Mouse (Mus musculus) heart, adult 2 months (tissue): Measurements from ENCODE around the gene Akap6. TPM values are rescaled to one million over a fixed set of nuclear protein-coding genes. Genes with fewer than 3 reads are reported as not detected.

Experiments used
- DNase-seq, 2 experiments: peaks; one replicate each; pipeline ENCODE4 v3.0.0; 2021
- H3K27ac ChIP-seq: fragments of 200-600 bp; 2 replicates; pipeline ENCODE4 v1.8.1; 2022
- H3K27me3 ChIP-seq: fragments of 200-500 bp; 2 replicates; pipeline ENCODE4 v1.6.1; 2012; ENCODE audit warnings: mild to moderate bottlenecking, low read length, inconsistent platforms, mixed read lengths; ENCODE audit not compliant: control insufficient read depth, insufficient read depth
- H3K36me3 ChIP-seq: fragments of 200-500 bp; 2 replicates; pipeline ENCODE4 v1.6.1; 2012; ENCODE audit warnings: low read length, inconsistent platforms; ENCODE audit not compliant: control insufficient read depth, insufficient read depth
- H3K4me1 ChIP-seq: fragments of 200-500 bp; 2 replicates; pipeline ENCODE4 v1.6.1; 2011; ENCODE audit warnings: low read length; ENCODE audit not compliant: control insufficient read depth, insufficient read depth
- H3K4me3 ChIP-seq: fragments of 200-600 bp; 2 replicates; pipeline ENCODE4 v1.8.1; 2022
- H3K79me2 ChIP-seq: fragments of 200-500 bp; replicated peaks from 2 replicates; pipeline ENCODE4 v1.6.1; 2012; ENCODE audit warnings: mild to moderate bottlenecking, inconsistent platforms, low read length, moderate library complexity, mixed read lengths; ENCODE audit not compliant: control insufficient read depth, insufficient read depth
- H3K9ac ChIP-seq: fragments of 200-500 bp; 2 replicates; pipeline ENCODE4 v1.6.1; 2012; ENCODE audit warnings: low read depth, mild to moderate bottlenecking, control low read depth, inconsistent platforms, low read length, mixed read lengths
- CTCF ChIP-seq: fragments of 200-600 bp; IDR thresholded peaks from 2 replicates; pipeline ENCODE4 v1.8.1; 2022; ENCODE audit warnings: antibody characterized with exemption, mild to moderate bottlenecking, moderate library complexity
- EP300 ChIP-seq: fragments of 200-500 bp; IDR thresholded peaks from 2 replicates; pipeline ENCODE4 v1.6.1; 2011; ENCODE audit warnings: low read depth, low read length, control low read depth; ENCODE audit not compliant: insufficient read depth
- POLR2A ChIP-seq: fragments of 200-500 bp; IDR thresholded peaks from 2 replicates; pipeline ENCODE4 v1.6.1; 2011; ENCODE audit warnings: mild to moderate bottlenecking, low read depth, low read length, control low read depth; ENCODE audit not compliant: insufficient read depth
- WGBS: fragments of 180-500 bp; shearing (Covaris S2); methylation state at CpG from one replicate; pipeline ENCODE4 v1.1.7; 2018; 5-methylcytosine and 5-hydroxymethylcytosine counted together
- intact Hi-C: fragments of 180-260 bp; cut with DNase I; formaldehyde crosslinking; loops from one replicate; pipeline ENCODE4 v1.15.1; 2025
- polyA plus RNA-seq: library from polyadenylated mRNA; depleted of rRNA; stranded (reverse); fragments of >200 nt; gene quantifications from 2 replicates; pipeline ENCODE4 v1.2.3, GENCODE M21; 2012
- total RNA-seq, 2 experiments: library from RNA; stranded (reverse); gene quantifications; 2 replicates each; pipeline ENCODE4 v1.2.3; 2021

Akap6 gene
- total and polyA plus RNA-seq, 3 experiments: 14.1 to 100 (median 94.6) TPM

- Histone ChIP-seq H3K27ac (peak overlapping the region; percentile 62), H3K27me3 (no peaks in the 10 kb centered on the region), H3K4me3 (no peak overlapping the region), H3K36me3 (peaks cover 11% of the 10 kb centered on the region), H3K4me1 (peaks cover 20% of the 10 kb centered on the region), H3K9ac (no peak overlapping the region), H3K79me2 (no peaks in the 10 kb centered on the region)
- intact Hi-C loops: no loop called here
- no peak for DNase-seq
- WGBS: 61% methylated on average over 4 of the region's 4 CpGs
- TF ChIP-seq CTCF (no peak), EP300 (no peak), POLR2A (no peak)
These were observed 150.1 kb downstream of the Akap6 start for GRCm38 (mm10) chr12:52849297-52849696.

GRCm38 (mm10) chr12:52850332-52851036 is 151.3 kb downstream of the Akap6 start:
- WGBS: 62% methylated on average over 7 of the region's 7 CpGs
- peak; percentile 50 for TF ChIP-seq CTCF
- TF ChIP-seq EP300: no peak
- H3K4me1 ChIP-seq: peaks cover 20% of the 10 kb centered on the region
- no peak overlapping the region for H3K4me3 ChIP-seq
- H3K27ac ChIP-seq: peak overlapping the region; percentile 85
- H3K27me3 ChIP-seq: no peaks in the 10 kb centered on the region
- H3K79me2 ChIP-seq: no peaks in the 10 kb centered on the region
- H3K9ac ChIP-seq: peak overlapping the region; percentile 44
- intact Hi-C loops: loop anchor here (2.0 kb wide), 3 partner anchors 16 to 44 kb away; no protein-coding TSS in a partner anchor
- H3K36me3 ChIP-seq: peaks cover 11% of the 10 kb centered on the region
- DNase-seq: peak in 1 of 2 experiments; percentile 38

GRCm38 (mm10) chr12:52851221-52851620 is 152.0 kb downstream of the Akap6 start:
- peak; percentile 59 to 60 for DNase-seq
- WGBS: 27% methylated on average over 5 of the region's 5 CpGs
- no peaks in the 10 kb centered on the region for H3K27me3 ChIP-seq
- peak overlapping the region; percentile 1; the same call in 1 of the 2 replicates for H3K4me3 ChIP-seq
- H3K36me3 ChIP-seq: peaks cover 11% of the 10 kb centered on the region
- H3K79me2 ChIP-seq: no peaks in the 10 kb centered on the region
- intact Hi-C loops: loop anchor here (2.0 kb wide), 3 partner anchors 16 to 44 kb away; no protein-coding TSS in a partner anchor
- peaks cover 20% of the 10 kb centered on the region for H3K4me1 ChIP-seq
- TF ChIP-seq EP300 (no peak), POLR2A (no peak), CTCF (peak; percentile 36)
- H3K9ac ChIP-seq: peak overlapping the region; percentile 5; the same call in 1 of the 2 replicates
- H3K27ac ChIP-seq: peak overlapping the region; percentile 85

- TF ChIP-seq POLR2A (no peak; the same call in 1 of the 2 replicates), CTCF (no peak), EP300 (no peak)
- H3K79me2 ChIP-seq: no peaks in the 10 kb centered on the region
- whole genome bisulfite sequencing: 38% methylated on average over 7 of the region's 7 CpGs
- peaks cover 11% of the 10 kb centered on the region for H3K36me3 ChIP-seq
- H3K4me3 ChIP-seq: peak overlapping the region; percentile 39
- peak; percentile 50 to 68 for DNase-seq
- peak overlapping the region; percentile 77 for H3K9ac ChIP-seq
- H3K27me3 ChIP-seq: no peaks in the 10 kb centered on the region
- intact Hi-C loops: no loop called here
- H3K4me1 ChIP-seq: peaks cover 16% of the 10 kb centered on the region
- peak overlapping the region; percentile 89 for H3K27ac ChIP-seq
These were observed 155.1 kb downstream of the Akap6 start for GRCm38 (mm10) chr12:52854236-52854679.

GRCm38 (mm10) chr12:52856104-52856503 is 156.9 kb downstream of the Akap6 start:
- no peak for DNase-seq
- Histone ChIP-seq H3K4me3 (peak overlapping the region; percentile 39), H3K27me3 (no peaks in the 10 kb centered on the region), H3K4me1 (peaks cover 5% of the 10 kb centered on the region), H3K36me3 (peaks cover 2% of the 10 kb centered on the region; the same call in 1 of the 2 replicates), H3K79me2 (no peaks in the 10 kb centered on the region), H3K9ac (no peak overlapping the region), H3K27ac (peak overlapping the region; percentile 4; the same call in 1 of the 2 replicates)
- intact Hi-C loops: no loop called here
- 48% methylated on average over 1 of the region's 1 CpGs for WGBS
- TF ChIP-seq POLR2A (no peak), CTCF (peak; percentile 35)

GRCm38 (mm10) chr12:52857306-52857705 is 158.1 kb downstream of the Akap6 start:
- Histone ChIP-seq H3K9ac (no peak overlapping the region), H3K36me3 (peaks cover 2% of the 10 kb centered on the region; the same call in 1 of the 2 replicates), H3K4me1 (peaks cover 5% of the 10 kb centered on the region), H3K4me3 (0 out of 2 replicates have a peak overlapping the region, but pooled peaks have one; percentile 7), H3K79me2 (no peaks in the 10 kb centered on the region), H3K27ac (no peak overlapping the region), H3K27me3 (no peaks in the 10 kb centered on the region)
- 66% methylated on average over 4 of the region's 4 CpGs for WGBS
- DNase-seq: no peak
- TF ChIP-seq CTCF (no peak), POLR2A (no peak)
- intact Hi-C loops: no loop called here
